Mouse (Mus musculus): ENCODE data around the gene Pbx1. TPM values are rescaled to one million over a fixed set of nuclear protein-coding genes. Genes with fewer than 3 reads are reported as not detected.

Gene Pbx1
- polyA plus RNA-seq (2012; rRNA removed; ENCODE audit: low replicate concordance) = 36.0 and 133 TPM in 2 replicates

DNA sequence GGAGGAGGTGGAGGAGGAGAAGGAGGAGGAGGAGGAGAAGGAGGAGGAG lies at the start of gene Pbx1:
TSS of gene Pbx1 (minus strand) at position 39 of the 49 bp plus-strand sequence.

